Mouse (Mus musculus): ENCODE results near the gene Sh2d2a.

- TF ChIP-seq CTCF (IDR thresholded peaks at IDR 0.05; ENCODE audit: extremely low read depth, insufficient read depth, low read length) (no peak), POLR2A (IDR thresholded peaks at IDR 0.05; ENCODE audit: extremely low read depth, insufficient read depth, low read length) (peak; percentile 80)
Measured at GRCm38 (mm10) chr3:87885281-87886003, 38.9 kb downstream of the Sh2d2a start, which contains the start of gene Prcc.

Measured in cortical plate, adult 2 months (tissue).